Mouse (Mus musculus): ENCODE measurements around the gene Slc39a10.
A peak's percentile ranks its signal among the peaks of the same experiment; 100 is the strongest.

Gene Slc39a10

GRCm38 (mm10) chr1:46892752-46893151, at the start of gene Slc39a10:
TSS of gene Slc39a10 (minus strand) at chr1:46892852.
- DNase-seq (ENCODE audit: low spot score) = no peak

GRCm38 (mm10) chr1:46939295-46939694, 46.6 kb upstream of the Slc39a10 start:
- DNase-seq (ENCODE audit: low spot score) = no peak

- no peak for DNase-seq (ENCODE audit: low spot score)
Observed at GRCm38 (mm10) chr1:46937641-46938040, 45.0 kb upstream of the Slc39a10 start.

- no peak for DNase-seq (ENCODE audit: low spot score)
Observed at GRCm38 (mm10) chr1:46927104-46927503, 34.5 kb upstream of the Slc39a10 start.

- no peak for DNase-seq (ENCODE audit: low spot score)
Observed at GRCm38 (mm10) chr1:46926239-46926638, 33.6 kb upstream of the Slc39a10 start.

GRCm38 (mm10) chr1:46924992-46925391, 32.3 kb upstream of the Slc39a10 start:
- DNase-seq (ENCODE audit: low spot score) = no peak

GRCm38 (mm10) chr1:46922904-46923303, 30.3 kb upstream of the Slc39a10 start:
- no peak for DNase-seq (ENCODE audit: low spot score)

- DNase-seq (ENCODE audit: low spot score) = no peak
Observed at GRCm38 (mm10) chr1:46921630-46922029, 29.0 kb upstream of the Slc39a10 start.

- no peak for DNase-seq (ENCODE audit: low spot score)
Observed at GRCm38 (mm10) chr1:46916237-46916636, 23.6 kb upstream of the Slc39a10 start.

- DNase-seq (ENCODE audit: low spot score) = no peak
Observed at GRCm38 (mm10) chr1:46914349-46914748, 21.7 kb upstream of the Slc39a10 start.

GRCm38 (mm10) chr1:46912506-46913156, 20.0 kb upstream of the Slc39a10 start:
- DNase-seq (ENCODE audit: low spot score) = no peak

GRCm38 (mm10) chr1:46910154-46910553, 17.5 kb upstream of the Slc39a10 start:
- DNase-seq (ENCODE audit: low spot score) = no peak

- DNase-seq (ENCODE audit: low spot score) = no peak
Observed at GRCm38 (mm10) chr1:46905706-46906105, 13.1 kb upstream of the Slc39a10 start.

- DNase-seq (ENCODE audit: low spot score) = no peak
Observed at GRCm38 (mm10) chr1:46902102-46902683, 9.5 kb upstream of the Slc39a10 start.

- DNase-seq (ENCODE audit: low spot score) = no peak
Observed at GRCm38 (mm10) chr1:46894281-46894842, 1.7 kb upstream of the Slc39a10 start.

GRCm38 (mm10) chr1:46888726-46889125, 3.9 kb downstream of the Slc39a10 start:
- DNase-seq (ENCODE audit: low spot score) = peak; percentile 70

- peak; percentile 24 for DNase-seq (ENCODE audit: low spot score)
Observed at GRCm38 (mm10) chr1:46888324-46888723, 4.3 kb downstream of the Slc39a10 start.

GRCm38 (mm10) chr1:46887908-46888307, 4.7 kb downstream of the Slc39a10 start:
- DNase-seq (ENCODE audit: low spot score) = peak; percentile 26

GRCm38 (mm10) chr1:46886091-46886490, 6.6 kb downstream of the Slc39a10 start:
- peak; percentile 73 for DNase-seq (ENCODE audit: low spot score)

GRCm38 (mm10) chr1:46885231-46885630, 7.4 kb downstream of the Slc39a10 start:
- peak; percentile 50 for DNase-seq (ENCODE audit: low spot score)

GRCm38 (mm10) chr1:46879951-46880350, 12.7 kb downstream of the Slc39a10 start:
- no peak for DNase-seq (ENCODE audit: low spot score)

GRCm38 (mm10) chr1:46873770-46874169, 18.9 kb downstream of the Slc39a10 start:
- DNase-seq (ENCODE audit: low spot score) = no peak

GRCm38 (mm10) chr1:46869788-46870187, 22.9 kb downstream of the Slc39a10 start:
- DNase-seq (ENCODE audit: low spot score) = no peak

Data from embryo, embryonic 10 days (tissue).